Mouse (Mus musculus): ENCODE measurements around the gene Gnb1.

DNA sequence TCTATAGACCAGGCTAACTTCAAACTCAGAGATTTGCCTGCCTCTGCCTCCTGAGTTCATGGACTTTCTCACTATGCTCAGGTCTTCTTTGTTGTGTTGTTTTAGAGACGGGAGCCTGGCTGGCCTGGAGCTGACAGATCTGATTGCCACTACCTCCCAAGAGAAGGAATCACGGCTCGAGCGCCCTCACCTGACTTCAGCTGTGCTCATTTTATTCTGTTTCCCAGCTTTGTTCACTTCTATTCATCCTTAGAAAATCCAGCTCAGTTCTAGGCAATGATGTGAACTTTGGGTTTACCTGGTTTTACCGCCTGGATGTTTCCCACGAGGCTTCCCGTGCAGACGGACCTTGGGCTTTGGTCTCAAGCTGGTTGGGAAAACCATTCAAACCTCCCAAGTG is 84.4 kb downstream of the Gnb1 start:
- no peak for TF ChIP-seq POLR2A (IDR thresholded peaks at IDR 0.05; ENCODE audit: borderline replicate concordance, insufficient read depth, low read length)
- TF ChIP-seq CTCF (IDR thresholded peaks at IDR 0.05; ENCODE audit: borderline replicate concordance, insufficient read depth, low read depth, low read length) = no peak

Measured in cerebellum, adult 2 months (tissue).